Mouse (Mus musculus) cerebellum, postnatal 4 days (tissue): ENCODE measurements around the gene Parl.

Source experiments
- DNase-seq, 2 experiments: peaks; one replicate each; pipeline ENCODE4 v3.0.0; 2022; ENCODE audit warnings: low spot score in 2 of 2, mixed read lengths in 1 of 2

The Parl gene

DNA sequence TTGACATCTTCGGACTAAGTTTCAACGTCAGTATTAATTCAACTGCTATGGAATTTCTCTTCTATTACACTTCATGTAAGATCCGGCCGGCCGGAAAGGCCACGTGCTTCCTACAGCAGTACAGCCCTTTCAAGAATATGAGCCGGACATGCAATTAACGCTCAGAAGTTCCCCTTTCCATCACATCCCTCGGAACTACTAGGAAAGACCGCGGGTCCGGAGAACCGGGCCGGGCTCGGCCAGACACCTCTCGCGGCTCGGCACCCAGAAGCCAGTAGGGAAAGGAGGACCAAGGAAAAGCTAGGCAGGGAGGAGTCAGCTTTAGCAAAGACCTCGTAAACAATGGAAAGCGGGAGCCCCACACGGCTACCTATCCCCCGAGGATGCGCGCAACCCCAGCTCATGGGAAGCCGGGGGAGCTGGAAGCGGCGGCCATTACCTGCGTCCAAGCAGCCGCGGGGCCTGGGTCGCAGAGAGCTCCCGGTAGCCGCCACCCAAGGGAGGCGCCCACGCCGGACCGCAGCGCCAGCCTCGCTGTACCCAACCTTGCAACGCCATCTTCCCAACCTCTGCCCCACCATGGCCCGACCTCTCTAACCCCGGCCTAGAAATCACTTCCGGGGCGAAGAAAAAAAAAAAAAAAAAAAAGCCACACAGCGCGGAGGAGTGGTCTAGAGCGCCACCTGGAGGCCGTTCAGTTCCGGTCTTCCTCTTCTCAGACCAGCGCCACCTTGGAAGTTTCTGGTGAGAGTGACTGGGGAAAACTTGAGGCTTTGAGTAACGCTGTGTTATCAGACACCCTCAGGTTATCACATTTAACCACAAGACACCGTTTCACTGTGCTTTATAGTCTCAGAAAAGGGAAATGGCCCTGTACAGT is at the start of gene Parl:
Gene Parl, minus strand, starts transcription at position 618 of the 880 bp plus-strand sequence.
- DNase-seq = peak; percentile 72 to 87

DNA sequence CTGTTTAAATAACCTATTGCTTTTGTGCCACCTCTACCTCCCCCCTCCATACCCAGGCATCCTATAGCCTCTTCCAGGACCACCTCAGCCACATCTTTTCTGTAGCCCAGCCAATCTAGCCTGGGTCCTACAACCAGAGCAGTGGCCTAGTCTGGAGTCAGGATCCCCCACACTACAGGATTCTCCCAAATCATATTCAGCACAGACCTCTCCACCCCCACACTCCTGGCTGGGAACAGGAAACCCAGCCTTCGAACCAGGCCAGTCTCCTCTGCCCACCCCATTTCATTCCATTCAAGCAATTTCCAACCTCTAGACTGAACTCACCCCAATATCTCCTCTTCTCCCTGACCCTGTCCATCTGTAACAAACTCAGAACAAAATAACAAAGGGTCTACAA is 43.3 kb upstream of the Parl start:
- DNase-seq = no peak

DNA sequence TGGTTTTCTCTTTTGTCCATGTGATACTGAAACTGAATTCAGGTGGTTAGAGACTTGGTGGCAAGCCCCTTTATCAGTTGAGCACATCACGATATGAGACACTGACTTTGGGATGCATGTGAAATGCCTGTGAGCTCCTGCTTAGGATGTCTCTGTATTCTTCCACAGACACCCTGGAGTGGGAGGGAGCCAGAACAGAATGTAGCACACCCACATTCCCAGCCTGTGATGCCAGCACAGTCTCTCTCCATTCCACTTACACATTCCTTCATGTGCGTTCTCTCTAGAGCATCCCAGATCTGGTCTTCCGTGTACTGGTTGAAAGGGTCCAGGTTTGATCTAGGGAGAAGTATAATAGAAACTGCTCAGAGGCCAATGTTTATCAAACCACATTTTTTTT is 36.4 kb upstream of the Parl start:
- no peak for DNase-seq

DNA sequence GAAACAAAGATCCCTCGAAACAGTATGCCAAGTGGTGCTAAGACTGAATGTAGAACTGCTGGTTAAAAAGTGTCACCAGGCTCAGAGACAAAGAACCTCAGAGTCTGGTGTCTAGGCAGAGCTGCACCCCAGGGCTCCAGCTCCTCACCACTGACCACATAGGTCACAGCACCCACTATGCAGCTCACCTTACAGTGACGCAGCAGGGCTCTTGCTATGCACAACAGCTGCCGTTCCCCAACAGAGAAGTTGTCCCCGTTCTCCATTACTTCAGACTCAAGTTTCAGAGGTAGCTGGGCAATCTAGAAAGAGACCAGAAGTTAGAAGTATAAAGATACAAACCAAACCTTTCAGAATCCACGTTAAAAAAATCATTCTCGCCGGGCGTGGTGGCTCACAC is 32.7 kb upstream of the Parl start:
- no peak for DNase-seq

DNA sequence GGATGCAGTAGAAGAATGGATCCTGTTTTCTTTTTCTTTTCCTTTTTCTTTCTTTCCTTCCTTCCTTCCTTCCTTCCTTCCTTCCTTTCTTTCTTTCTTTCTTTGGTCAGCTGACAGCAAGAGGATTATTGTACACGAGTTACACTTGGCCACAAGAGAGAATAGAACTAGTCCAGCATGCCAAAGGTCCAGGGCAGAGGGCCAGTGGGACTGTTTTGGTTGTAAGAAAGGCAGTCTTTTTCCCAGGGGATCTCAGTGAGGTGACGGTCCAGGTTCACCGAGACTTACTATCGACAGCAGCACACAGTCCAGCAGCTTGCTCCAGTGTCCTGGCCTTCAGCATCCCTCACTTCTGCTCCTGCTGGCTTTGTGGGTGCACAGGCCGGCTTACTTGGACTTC is 26.1 kb upstream of the Parl start:
- DNase-seq = no peak

DNA sequence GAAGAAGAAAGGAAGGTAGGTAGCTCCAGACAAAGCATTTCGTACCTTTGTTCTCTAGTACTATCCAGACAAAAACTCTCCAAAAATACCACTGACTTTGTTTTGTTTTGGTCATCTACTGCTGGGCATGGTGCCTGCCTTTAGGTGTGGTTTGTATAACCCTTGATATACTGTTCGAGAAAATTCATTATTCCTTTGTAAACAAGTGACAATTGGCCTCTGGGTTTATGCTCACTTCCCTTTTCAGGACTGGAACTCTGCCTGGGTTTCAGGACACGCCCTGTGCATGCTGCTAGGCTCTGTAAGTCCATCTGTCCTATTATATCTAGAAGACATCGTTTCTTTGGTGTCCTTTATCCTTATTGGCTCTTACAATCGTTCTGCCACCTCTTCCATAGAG is 23.1 kb upstream of the Parl start, which contains the start of gene Cyp2ab1:
Gene Cyp2ab1, minus strand, starts transcription at position 119 of the 400 bp plus-strand sequence.
- no peak for DNase-seq

DNA sequence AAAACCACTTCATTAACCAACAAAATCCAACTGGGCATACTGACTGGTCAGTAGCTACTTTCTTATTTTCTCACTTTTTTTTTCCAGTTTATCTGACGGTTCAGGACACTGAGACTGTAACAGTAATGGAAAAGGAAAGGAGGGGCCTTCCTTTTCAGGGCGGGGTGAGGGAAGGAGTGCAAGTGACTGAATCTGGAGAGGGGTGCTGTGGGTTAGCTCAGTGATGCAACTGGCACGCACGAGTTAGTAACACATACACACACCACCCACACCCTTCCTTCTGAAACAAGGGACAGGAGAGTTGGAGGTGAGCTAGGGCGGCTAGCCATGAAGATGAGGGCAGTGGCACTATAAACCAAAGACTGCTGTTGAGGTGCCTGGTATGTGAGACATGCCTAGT is 21.7 kb upstream of the Parl start:
- no peak for DNase-seq

DNA sequence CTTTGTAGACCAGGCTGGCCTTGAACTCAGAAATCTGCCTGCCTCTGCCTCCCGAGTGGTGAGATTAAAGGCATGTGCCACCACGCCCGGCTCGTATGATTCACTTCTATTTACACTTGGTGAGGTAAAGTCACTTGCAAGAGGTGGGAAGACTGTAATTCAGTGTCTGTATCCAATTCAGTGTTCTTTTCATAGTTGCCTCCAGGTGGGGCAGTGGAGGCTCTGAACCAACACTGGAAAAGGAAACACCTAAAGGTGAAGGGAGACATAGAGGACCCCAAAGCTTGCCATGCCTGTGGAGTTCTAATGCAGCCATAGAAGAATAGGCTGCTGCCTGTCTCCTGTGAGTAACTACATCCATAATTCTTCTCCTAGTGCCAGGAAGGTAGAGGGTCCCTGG is 20.1 kb upstream of the Parl start:
- no peak for DNase-seq

DNA sequence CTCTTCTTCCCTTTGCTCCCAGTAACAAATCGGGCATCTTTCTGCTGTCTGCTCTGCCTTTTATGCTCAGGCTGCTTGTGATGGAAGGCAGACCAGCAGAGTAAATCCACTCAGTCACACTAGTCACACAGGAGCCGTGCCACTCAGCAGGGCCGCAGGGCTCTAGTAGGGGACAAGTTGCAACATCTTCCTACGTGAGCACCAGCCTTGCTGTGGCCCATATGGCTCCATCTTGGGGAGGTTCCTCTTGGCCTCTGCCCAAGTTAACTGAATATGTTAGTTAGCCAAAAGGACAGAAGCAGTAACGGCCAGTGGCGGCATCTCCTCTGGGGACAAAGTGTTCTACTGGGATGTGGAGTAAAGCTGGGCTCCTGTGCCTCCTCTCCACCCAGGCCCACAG is 14.6 kb upstream of the Parl start:
- no peak for DNase-seq

DNA sequence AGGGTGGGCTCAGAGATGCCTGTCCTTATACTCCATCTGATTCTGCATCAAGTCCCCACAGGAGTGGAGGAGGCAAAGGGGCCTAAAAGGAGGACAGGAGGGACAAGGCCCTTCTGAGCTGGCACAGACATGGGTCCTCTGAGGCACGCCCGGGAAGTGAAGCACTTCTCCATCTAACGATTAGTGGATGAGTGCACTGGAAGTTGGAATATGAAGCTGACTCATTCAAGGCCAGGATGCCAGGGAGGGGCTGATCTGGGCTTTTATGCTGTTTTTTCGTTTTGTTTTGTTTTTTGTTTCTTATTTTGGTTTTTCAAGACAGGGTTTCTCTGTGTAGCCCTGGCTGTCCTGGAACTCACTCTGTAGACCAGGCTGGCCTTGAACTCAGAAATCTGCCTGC is 13.1 kb upstream of the Parl start:
- DNase-seq = no peak

DNA sequence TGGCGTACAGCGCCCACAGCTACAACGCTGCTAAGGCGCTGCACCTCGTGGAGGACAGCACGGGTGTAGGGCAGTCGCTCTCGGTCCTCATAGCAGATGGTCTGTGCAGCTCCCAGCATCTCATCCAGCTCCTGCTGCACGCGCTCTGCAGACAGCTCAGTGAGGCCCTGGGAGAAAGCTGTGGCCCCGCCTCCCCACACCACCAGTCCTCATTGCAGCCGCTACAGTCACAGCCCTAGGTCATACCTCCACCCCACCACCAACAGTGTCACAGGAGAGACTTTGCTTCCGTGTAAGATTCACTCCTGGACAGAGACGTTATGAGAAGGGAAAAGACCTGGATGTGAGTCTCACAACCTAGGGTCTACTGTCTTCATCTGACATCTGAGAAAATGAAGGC is 10.1 kb upstream of the Parl start:
- no peak for DNase-seq

DNA sequence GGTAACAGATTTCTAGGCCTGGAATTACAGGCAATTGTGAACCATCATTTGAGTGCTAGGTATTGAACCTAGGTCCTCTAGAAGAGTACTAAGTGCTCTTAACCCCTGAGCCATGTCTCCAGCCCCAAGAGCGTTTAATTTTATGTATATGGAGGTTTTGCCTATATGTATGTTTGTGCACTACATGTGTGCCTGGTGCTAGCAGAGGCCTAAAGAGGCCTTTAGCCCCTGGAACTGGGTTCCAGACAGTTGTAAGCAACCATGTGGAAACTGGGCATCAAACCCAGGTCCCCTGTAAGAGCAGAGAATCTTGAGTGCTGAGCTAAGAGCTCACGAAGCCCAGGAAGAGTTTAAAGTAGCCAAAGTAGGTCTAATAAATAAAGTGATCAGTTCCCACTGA is 2.1 kb downstream of the Parl start:
- DNase-seq = no peak

DNA sequence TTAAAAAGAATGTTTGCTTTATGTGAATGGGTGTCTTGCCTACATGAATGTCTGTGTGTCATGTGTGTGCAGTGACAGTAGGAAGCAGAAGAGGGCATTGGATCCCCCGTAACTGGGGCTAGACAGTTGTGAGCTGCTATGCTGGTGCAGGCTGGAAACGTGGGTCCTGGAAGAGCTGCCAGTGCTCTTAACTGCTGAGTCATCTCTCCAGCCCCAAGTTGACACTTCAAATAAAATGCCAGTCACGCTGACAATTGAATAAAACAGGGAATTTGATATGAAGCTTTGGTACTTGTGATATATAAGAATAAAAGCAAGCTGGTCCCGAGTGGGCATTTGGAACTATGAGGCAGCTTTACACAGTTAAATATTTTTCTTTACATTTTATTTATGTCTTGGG is 21.9 kb downstream of the Parl start:
- no peak for DNase-seq

DNA sequence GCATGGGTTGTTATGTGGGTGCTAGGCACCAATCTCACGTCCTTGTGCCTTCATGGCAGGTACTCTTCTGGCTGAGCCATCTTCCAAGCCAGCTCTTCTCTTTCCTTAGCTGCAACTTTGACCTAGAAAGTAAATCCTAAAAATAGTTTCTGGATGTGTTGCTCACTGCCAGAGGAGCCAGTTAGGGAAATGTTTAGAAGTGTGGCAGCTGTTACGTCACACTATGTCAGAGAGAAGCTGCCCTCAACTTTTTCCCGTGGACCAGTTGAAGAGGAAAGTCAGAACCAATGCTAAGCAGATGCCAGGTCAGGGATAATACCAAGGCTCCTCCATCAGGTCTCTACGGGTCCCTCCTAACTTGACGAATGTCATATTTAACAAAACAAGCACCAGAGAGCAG is 22.8 kb downstream of the Parl start:
- DNase-seq = no peak

DNA sequence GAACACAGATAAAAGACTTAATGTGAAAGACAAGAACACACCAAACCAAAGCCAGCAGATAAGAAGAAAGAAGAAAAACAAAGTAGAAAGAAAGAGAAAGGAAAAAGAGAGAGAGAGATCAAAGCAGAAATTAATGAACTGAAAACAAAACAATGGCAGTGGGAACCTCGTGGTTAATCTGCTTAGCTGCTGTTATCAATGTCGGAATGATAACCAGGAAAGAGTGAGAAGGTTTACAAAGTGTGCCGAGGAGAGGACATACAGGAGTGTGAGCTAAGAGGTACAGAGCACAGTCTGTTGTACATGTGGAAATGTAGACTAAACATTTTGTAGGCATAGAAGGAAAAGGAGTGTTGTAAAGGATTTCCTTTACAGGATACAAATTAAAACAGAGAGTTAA is 29.2 kb downstream of the Parl start:
- no peak for DNase-seq

DNA sequence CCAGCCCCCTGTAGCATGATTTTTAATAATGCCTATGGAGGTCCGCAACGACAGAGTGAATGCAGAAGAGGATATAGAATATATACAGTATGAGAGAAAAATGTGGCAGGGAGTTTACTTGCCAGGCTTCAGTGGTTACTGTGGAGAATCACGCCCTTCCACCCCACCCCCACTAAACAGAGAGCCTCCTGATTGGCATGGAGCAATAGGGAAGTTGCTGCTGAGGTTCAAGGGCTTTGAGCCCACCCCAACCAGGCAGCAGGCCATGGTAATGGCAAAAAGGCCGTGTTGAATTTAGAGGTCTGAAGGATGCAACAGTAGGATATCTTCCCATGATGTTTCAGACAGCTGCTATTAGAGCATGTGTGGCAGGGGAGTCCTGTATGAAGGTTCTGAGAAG is 30.8 kb downstream of the Parl start:
- DNase-seq = no peak

DNA sequence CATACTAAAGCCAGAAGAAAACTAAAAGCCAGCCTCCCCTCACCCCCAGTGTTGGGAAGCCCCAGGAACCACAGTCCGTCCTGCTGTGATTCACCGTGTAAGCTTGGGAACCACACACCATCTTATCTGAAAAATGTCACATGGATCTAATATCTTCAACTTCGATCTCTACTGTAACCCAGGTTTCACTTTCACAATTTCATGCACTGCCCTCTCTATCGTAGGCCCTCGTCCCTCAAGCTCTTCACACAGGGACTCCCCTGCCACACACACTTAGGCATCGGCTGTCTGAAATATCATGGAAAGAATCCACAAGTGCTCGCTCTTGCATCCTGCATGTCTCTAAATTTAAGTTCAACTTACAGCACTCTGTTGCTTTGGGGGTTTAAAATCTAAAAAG is 37.1 kb downstream of the Parl start:
- no peak for DNase-seq

DNA sequence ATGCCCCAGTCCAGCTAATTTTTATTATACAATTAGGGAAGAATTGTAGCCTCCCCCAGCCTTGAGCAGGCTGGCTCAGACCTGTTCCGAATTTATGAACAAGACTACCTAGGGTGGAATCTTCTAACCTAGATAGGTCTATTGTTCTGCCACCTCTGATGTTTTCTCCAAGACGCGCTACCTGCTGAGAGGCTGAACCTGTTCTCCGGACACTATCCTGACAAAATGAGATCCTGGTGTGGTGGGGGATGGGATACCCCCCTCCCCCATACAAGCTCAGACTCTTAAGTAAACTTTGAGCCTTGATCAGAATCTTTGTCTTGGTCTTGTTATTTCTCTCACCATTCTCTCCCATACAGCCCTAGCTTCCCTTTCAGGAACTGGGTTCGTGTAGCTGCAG is 44.3 kb downstream of the Parl start:
- no peak for DNase-seq

DNA sequence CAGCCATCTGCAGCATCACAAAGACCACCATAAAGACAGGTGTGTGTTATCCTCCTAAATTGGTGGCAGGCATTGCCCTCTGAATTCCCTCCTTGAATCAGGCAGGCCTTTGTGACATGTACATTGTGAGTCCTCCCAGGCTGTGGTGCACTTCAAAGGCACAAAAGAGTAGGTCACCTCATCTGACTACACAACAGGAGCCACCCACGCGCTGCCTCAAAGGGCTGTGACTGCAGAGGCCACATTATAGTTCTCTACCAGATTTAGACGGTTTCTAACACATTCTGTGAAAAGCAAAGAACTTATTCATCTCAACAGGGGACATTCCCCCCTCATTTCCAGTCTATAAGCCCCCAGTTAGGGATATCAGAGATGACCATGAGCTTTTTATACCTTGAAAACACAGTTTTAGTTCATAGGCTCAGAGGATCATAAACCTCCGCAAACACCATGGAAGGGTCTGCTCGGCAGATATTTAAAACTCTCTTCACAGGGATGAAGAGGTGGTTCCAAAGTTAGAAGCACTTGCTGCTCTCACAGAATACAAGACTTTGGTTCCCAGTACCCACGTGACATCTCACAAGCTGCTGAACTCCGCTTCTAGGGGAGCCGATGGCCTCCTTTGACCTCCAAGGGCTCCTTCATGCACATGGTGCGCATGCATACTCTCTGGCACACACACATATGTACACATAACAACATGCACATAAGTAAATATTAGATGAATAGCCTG is 53.6 kb downstream of the Parl start:
- no peak for DNase-seq

DNA sequence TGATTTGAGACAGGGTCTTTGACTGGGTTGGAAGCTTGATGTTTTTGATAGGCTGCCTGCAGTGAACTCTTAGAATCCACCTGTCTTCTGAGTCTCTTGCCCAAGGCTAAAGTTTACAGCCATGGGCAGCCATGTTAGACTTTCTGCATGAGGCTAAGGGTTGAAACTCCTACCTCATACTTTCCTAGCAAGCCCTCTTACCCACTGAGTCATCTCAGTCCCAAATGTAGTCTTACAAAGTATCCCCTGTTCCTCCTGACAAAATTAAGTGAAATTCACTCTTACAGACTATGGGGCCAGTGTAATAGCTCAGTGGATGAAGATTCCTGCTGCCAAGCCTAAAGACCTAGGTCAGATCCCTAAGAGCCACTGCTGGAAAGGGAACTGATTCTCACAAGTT is 55.1 kb downstream of the Parl start:
- DNase-seq = no peak

DNA sequence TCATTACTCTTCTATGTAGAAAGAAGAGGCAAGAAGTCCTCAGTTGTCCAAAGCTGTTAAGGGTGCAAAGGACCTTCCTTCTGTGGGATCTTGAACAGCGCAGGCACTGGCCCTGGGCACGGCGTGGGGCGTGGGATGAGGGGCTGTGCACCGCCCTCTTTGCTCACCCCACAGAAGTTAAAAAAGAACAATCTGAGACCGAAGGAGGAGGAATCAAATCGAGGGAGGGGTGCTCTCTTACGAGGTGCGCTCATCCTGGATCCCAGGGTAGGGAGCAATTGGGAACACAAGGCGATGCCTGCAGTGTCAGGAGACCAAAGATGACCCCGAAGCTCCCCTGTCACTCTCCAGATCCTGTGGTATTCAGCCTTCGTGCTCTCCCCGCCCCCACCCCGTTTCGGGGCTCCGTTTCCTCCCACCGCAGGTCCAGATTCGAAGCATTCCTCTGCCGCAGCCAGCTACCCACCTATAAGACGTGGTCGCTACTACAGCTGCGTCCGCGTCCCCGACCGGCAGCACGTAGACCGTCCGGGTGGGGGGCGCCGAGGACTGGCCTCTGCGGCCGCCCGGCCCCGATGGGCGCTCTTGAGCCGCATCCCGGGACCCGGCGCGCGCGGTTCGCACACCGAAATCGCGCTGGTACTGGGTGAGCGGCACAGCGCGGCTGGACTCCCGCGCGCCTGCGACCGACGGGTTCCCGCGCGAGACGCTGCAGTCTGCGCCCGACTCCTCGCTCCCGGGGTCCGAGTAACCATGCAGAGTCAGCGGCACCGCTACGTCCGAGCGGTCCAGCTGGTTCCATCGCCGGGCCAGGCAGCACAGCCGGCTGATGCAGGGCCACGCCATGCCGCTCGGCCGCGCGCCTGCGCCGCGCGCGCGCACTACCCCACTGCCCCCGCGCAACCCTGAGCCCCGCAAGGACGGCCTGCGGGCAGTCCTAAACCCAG is 61.4 kb downstream of the Parl start, which contains the start of gene Map6d1:
Gene Map6d1, minus strand, starts transcription at position 891 of the 947 bp plus-strand sequence.
- DNase-seq = peak in 1 of 2 experiments; percentile 60

DNA sequence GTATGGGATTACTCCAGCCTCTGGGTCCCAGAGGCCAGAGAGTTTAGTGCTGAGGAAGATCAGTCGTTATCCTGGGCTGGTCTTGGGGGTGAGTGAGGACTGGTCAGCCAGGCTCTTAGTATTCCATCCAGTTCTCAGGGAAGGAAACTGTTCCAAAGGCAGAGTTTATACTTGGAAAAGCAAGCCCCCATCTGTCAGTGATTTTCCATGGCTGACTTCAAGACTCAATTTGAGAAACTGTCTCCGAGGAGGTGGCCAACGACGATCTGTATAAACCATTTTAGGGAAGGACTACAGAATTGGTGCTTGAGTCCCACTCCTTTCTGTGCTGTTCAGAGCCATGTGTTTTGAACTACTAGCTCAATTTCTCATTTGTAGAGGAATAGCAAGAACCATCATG is 63.5 kb downstream of the Parl start:
- DNase-seq = no peak
